Mouse (Mus musculus) stomach, embryonic 14.5 days (tissue): Measurements from ENCODE around the gene Gm5089. TPM values are rescaled to one million over a fixed set of nuclear protein-coding genes. Genes with fewer than 3 reads are reported as not detected.
A peak's percentile ranks its signal among the peaks of the same experiment; 100 is the strongest.

Experiments
- ATAC-seq: fragments of 200-750 bp; cut with Nextera tagmentation; 2 replicates; pipeline ENCODE4 v1.8.0; 2017; ENCODE audit warnings: low read depth, moderate TSS enrichment; ENCODE audit not compliant: insufficient number of reproducible peaks, insufficient read depth, low FRiP score
- H3K27ac ChIP-seq: fragments of 300-500 bp; sonication (generic); 2 replicates; pipeline ENCODE4 v1.5.1; 2014; ENCODE audit warnings: mild to moderate bottlenecking, low read length, moderate library complexity, mixed read lengths
- H3K27me3 ChIP-seq: fragments of 300-500 bp; sonication (generic); 2 replicates; pipeline ENCODE4 v1.6.1; 2014; ENCODE audit warnings: low read length, control low read depth, mixed read lengths; ENCODE audit not compliant: control insufficient read depth, insufficient read depth
- H3K36me3 ChIP-seq: fragments of 300-500 bp; sonication (generic); 2 replicates; pipeline ENCODE4 v1.6.1; 2014; ENCODE audit warnings: mild to moderate bottlenecking, control low read depth, low read length, moderate library complexity, mixed read lengths; ENCODE audit not compliant: control insufficient read depth, insufficient read depth
- H3K4me1 ChIP-seq: fragments of 300-500 bp; sonication (generic); 2 replicates; pipeline ENCODE4 v1.6.1; 2014; ENCODE audit warnings: low read length, control low read depth, mixed read lengths; ENCODE audit not compliant: control insufficient read depth, insufficient read depth
- H3K4me2 ChIP-seq: fragments of 300-500 bp; sonication (generic); replicated peaks from 2 replicates; pipeline ENCODE4 v1.6.1; 2014; ENCODE audit warnings: low read depth, low read length, control low read depth
- H3K4me3 ChIP-seq: fragments of 300-500 bp; sonication (generic); 2 replicates; pipeline ENCODE4 v1.5.1; 2014; ENCODE audit warnings: low read depth, low read length, control low read depth
- H3K9ac ChIP-seq: fragments of 300-500 bp; sonication (generic); replicated peaks from 2 replicates; pipeline ENCODE4 v1.6.1; 2014; ENCODE audit warnings: low read depth, mild to moderate bottlenecking, control low read depth, low read length, moderate library complexity, mixed read lengths
- H3K9me3 ChIP-seq: fragments of 300-500 bp; sonication (generic); 2 replicates; pipeline ENCODE4 v1.6.1; 2016; ENCODE audit warnings: low read depth, low read length, control low read depth; ENCODE audit not compliant: control insufficient read depth
- WGBS: fragments of 180-500 bp; shearing (Covaris S2); extraction: QIAGEN DNeasy Blood & Tissue Kit; methylation state at CpG from one replicate; pipeline ENCODE4 v1.1.7; 2014; 5-methylcytosine and 5-hydroxymethylcytosine counted together
- polyA plus RNA-seq: library from polyadenylated mRNA; unstranded; fragments of >200 nt; fragmentation: Nextera tagmentation; extraction: Ambion mirVana; gene quantifications from 2 replicates; pipeline ENCODE4 v1.2.1, GENCODE M21; 2014

Gene Gm5089
- polyA plus RNA-seq, 1 experiment from 2014 or later: not detected

GRCm38 (mm10) chr14:122479461-122480109, 28.7 kb upstream of the Gm5089 start:
- H3K9me3 ChIP-seq: no peaks in the 10 kb centered on the region
- H3K36me3 ChIP-seq: no peaks in the 10 kb centered on the region
- no peak for ATAC-seq
- H3K4me1 ChIP-seq: peaks cover 15% of the 10 kb centered on the region
- no peak overlapping the region for H3K4me2 ChIP-seq
- 22% methylated on average over 17 of the region's 17 CpGs for WGBS
- no peak overlapping the region for H3K27ac ChIP-seq
- H3K27me3 ChIP-seq: peaks cover 76% of the 10 kb centered on the region
- H3K9ac ChIP-seq: no peak overlapping the region
- H3K4me3 ChIP-seq: no peak overlapping the region

GRCm38 (mm10) chr14:122478574-122479011, 27.7 kb upstream of the Gm5089 start:
- peaks cover 72% of the 10 kb centered on the region for H3K27me3 ChIP-seq
- no peak overlapping the region for H3K27ac ChIP-seq
- H3K4me1 ChIP-seq: peaks cover 16% of the 10 kb centered on the region
- no peaks in the 10 kb centered on the region for H3K36me3 ChIP-seq
- no peak overlapping the region for H3K9ac ChIP-seq
- no peak overlapping the region for H3K4me2 ChIP-seq
- under 1% methylated on average over 22 of the region's 22 CpGs for WGBS
- ATAC-seq: no peak
- H3K9me3 ChIP-seq: no peaks in the 10 kb centered on the region
- H3K4me3 ChIP-seq: no peak overlapping the region

GRCm38 (mm10) chr14:122477971-122478573, 27.2 kb upstream of the Gm5089 start:
- Histone ChIP-seq H3K4me2 (no peak overlapping the region), H3K27me3 (peaks cover 72% of the 10 kb centered on the region), H3K4me3 (no peak overlapping the region), H3K9me3 (no peaks in the 10 kb centered on the region), H3K9ac (no peak overlapping the region), H3K27ac (no peak overlapping the region), H3K4me1 (peaks cover 16% of the 10 kb centered on the region), H3K36me3 (no peaks in the 10 kb centered on the region)
- ATAC-seq: no peak
- WGBS: 4% methylated on average over 9 of the region's 9 CpGs

- no peak overlapping the region for H3K4me3 ChIP-seq
- H3K27me3 ChIP-seq: peaks cover 73% of the 10 kb centered on the region
- H3K9ac ChIP-seq: no peak overlapping the region
- ATAC-seq: no peak
- 2% methylated on average over 20 of the region's 20 CpGs for WGBS
- H3K36me3 ChIP-seq: no peaks in the 10 kb centered on the region
- H3K9me3 ChIP-seq: no peaks in the 10 kb centered on the region
- peaks cover 16% of the 10 kb centered on the region for H3K4me1 ChIP-seq
- H3K4me2 ChIP-seq: no peak overlapping the region
- no peak overlapping the region for H3K27ac ChIP-seq
Observed at GRCm38 (mm10) chr14:122477261-122477671, 26.4 kb upstream of the Gm5089 start.

GRCm38 (mm10) chr14:122476822-122477215, 25.9 kb upstream of the Gm5089 start:
- 1% methylated on average over 18 of the region's 18 CpGs for WGBS
- no peak for ATAC-seq
- Histone ChIP-seq H3K9ac (no peak overlapping the region), H3K4me1 (peaks cover 16% of the 10 kb centered on the region), H3K27ac (no peak overlapping the region), H3K4me2 (no peak overlapping the region), H3K4me3 (no peak overlapping the region), H3K36me3 (no peaks in the 10 kb centered on the region), H3K9me3 (no peaks in the 10 kb centered on the region), H3K27me3 (peaks cover 73% of the 10 kb centered on the region)

- Histone ChIP-seq H3K9me3 (no peaks in the 10 kb centered on the region), H3K27ac (no peak overlapping the region), H3K4me3 (peak overlapping the region; percentile 29), H3K4me2 (peak overlapping the region; percentile 52), H3K36me3 (no peaks in the 10 kb centered on the region), H3K9ac (no peak overlapping the region), H3K4me1 (peaks cover 16% of the 10 kb centered on the region), H3K27me3 (peaks cover 73% of the 10 kb centered on the region)
- WGBS: 2% methylated on average over 56 of the region's 62 CpGs
- no peak for ATAC-seq
Observed at GRCm38 (mm10) chr14:122476041-122476821, 25.3 kb upstream of the Gm5089 start.

GRCm38 (mm10) chr14:122475557-122476040, 24.7 kb upstream of the Gm5089 start:
- H3K9ac ChIP-seq: no peak overlapping the region
- ATAC-seq: no peak
- peaks cover 73% of the 10 kb centered on the region for H3K27me3 ChIP-seq
- H3K36me3 ChIP-seq: no peaks in the 10 kb centered on the region
- WGBS: under 1% methylated on average over 55 of the region's 65 CpGs
- H3K9me3 ChIP-seq: no peaks in the 10 kb centered on the region
- H3K4me3 ChIP-seq: peak overlapping the region; percentile 29
- no peak overlapping the region for H3K27ac ChIP-seq
- H3K4me2 ChIP-seq: peak overlapping the region; percentile 52
- H3K4me1 ChIP-seq: peaks cover 16% of the 10 kb centered on the region

- ATAC-seq: no peak
Observed at GRCm38 (mm10) chr14:122474891-122475556, 24.1 kb upstream of the Gm5089 start, which contains the start of gene Zic2. TSS of gene Zic2 (plus strand) at chr14:122475435.

More at GRCm38 (mm10) chr14:122474891-122475556, 24.1 kb upstream of the Gm5089 start, which contains the start of gene Zic2:
- no peak within 1 kb of the TSS for H3K27ac ChIP-seq
- no peaks in the 10 kb centered on the region for H3K9me3 ChIP-seq
- peaks cover 73% of the 10 kb centered on the region for H3K27me3 ChIP-seq
- H3K4me3 ChIP-seq: peak within 1 kb of the TSS; percentile 29
- WGBS: under 1% methylated on average over 45 of the region's 73 CpGs
- peak within 1 kb of the TSS; percentile 52 for H3K4me2 ChIP-seq
- H3K9ac ChIP-seq: no peak within 1 kb of the TSS
- peaks cover 16% of the 10 kb centered on the region for H3K4me1 ChIP-seq
- H3K36me3 ChIP-seq: no peaks in the 10 kb centered on the region
